Mouse (Mus musculus): ENCODE data around the gene Foxe1.

Foxe1 gene

GRCm38 (mm10) chr4:46343596-46344260, at the start of gene Foxe1:
Gene Foxe1 (plus strand): TSS chr4:46343609.
- DNase-seq (ENCODE audit: low spot score in 2 of 2): no peak

GRCm38 (mm10) chr4:46304071-46304470, 39.3 kb upstream of the Foxe1 start:
- no peak for DNase-seq (ENCODE audit: low spot score in 2 of 2)

DNA sequence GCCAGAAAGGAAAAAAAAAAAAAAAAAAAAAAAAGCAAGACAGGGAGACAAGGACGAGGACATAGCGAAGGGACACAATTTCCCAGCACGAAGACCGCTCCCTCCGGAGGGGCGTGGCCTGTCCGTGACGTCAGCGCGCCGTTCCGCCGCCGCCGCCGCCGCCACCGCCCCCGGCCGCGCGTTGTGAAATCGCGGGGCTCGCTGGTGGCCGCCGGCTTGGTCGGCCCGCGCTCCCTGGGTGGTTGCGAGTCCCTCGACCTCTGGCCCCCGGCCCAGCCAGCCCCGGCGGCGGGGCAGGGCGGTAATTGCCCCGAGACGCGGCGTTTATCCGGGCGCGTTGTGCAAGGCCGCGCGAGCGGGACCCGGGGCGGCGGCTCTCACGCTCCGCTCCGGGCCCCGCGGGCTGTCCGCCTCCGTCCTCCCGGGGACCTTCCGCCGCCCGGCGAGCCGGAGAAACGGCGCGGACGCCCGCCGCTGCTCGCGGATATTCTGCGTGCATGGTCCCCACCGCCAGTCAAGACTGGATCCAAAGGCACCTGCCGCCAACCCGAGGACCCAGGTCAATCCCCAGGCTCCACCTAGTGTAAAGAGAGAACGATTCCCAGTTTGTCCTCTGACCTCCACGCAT, 38.5 kb upstream of the Foxe1 start:
- DNase-seq (ENCODE audit: low spot score in 2 of 2): peak; percentile 38 to 76

GRCm38 (mm10) chr4:46305436-46305835, 38.0 kb upstream of the Foxe1 start:
- no peak for DNase-seq (ENCODE audit: low spot score in 2 of 2)

DNA sequence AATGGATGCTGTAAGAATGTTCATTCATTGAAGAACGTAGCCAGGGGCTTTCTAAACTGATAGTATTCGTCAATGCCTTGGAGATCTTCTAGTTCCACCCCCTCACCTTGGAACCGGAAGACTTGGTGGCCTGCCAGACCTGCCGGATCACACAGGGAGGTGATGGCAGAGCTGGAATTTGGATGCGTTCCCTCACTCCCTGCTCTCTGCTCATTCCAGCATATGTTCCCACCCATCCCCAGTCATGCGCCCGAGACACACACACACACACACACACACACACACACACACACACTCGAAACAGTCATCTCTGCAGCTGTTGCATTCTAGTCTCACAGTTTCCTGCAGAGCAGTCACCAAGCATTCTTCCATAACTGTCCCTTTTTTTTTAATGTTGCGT, 36.1 kb upstream of the Foxe1 start:
- peak; percentile 52 to 60 for DNase-seq (ENCODE audit: low spot score in 2 of 2)

DNA sequence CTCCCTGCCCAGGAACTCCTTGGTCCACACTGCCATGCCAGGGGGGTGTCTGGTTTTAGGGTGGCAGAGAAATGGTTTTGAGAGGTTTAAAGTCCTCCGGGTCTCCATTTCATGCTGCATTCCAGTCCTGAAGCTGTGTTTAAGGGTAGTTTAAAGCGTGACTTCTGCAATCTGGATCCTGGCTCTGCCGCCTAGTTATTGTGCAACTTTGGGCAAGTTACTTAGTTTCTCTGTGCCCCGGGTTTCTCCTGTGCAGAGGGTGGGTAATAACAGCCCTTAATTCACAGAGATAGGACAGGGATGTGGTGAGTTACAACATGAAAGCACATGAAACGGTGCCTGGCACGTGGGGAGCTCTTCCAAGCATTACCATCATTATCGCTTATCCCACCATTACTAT, 35.5 kb upstream of the Foxe1 start:
- no peak for DNase-seq (ENCODE audit: low spot score in 2 of 2)

DNA sequence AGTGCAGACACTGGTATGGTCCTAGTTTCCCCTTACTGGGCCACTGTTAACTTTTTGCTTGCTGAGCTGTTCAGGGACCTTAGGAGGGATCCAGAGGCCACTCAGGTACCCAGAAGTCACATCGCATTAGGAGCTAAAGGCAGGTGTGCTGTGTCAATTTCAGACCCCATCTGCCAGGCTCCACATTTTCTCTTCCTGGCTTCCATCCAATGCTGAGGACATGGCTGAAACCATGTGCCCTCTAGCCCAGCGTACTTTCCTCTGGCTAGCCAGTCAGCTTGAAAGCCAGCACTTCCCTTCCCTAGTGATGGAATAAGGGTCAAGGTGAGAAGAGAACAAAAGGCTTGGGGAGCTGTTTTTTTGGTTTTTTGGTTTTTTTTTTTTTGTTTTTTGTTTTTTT, 31.8 kb upstream of the Foxe1 start:
- DNase-seq (ENCODE audit: low spot score in 2 of 2): no peak

- no peak for DNase-seq (ENCODE audit: low spot score in 2 of 2)
Observed at GRCm38 (mm10) chr4:46321730-46322389, 21.5 kb upstream of the Foxe1 start.

GRCm38 (mm10) chr4:46322715-46323114, 20.7 kb upstream of the Foxe1 start:
- no peak for DNase-seq (ENCODE audit: low spot score in 2 of 2)

DNA sequence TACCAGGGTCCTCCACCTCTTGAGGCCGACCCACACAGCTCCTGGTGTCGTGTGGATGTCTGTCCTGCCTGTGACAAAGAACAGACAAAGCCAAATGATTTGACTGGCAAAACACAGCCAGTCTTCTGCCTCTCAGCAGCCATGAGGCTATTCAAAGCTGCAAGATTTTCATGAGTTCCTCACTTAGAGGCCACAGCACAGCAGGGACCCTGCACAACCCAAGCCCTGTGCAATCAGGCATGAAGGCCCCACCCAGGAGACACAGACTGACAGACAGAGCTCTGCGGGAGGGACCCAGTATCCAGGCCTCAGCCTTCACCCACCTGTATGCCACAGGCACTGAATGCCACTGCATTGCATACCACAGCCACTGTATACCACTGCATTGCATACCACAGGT, 14.5 kb upstream of the Foxe1 start:
- no peak for DNase-seq (ENCODE audit: low spot score in 2 of 2)

DNA sequence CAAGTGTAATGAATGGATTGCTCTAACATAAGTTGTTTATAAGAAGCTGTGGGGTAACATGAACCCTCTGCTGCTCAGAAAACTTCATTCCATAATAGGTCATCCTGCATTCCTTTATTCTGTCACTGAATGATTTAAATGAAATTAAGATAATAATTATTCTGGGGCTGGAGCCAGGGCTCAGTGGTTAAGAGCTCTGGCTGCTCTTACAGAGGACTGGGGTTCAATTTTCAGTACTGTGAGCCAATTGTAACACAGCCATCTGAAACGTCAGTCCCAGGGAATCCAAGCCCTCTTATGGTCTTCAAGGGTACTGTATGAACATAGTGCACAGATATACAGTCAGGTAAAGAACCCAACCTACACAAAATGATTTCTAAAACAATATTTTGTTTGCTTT, 7.6 kb upstream of the Foxe1 start:
- no peak for DNase-seq (ENCODE audit: low spot score in 2 of 2)

DNA sequence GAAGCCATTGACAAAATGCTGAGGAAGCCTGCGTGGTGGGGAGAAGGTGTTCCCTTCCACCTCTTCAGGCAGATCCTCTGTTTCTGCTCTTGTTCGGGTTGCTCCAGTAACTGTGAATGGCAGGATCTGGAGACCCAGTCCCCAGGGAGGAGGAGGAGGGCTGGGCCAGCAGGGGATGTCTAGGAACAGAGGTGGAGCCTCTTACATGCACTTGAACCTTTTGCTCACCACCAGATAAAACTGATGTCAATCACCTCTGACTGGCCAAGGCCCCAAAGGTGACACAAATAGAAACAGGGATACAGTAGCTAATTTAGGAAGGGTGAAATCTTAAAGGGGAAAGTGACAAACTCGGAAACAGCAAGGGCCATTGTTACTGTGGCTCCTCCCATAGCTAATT, 5.4 kb upstream of the Foxe1 start:
- DNase-seq (ENCODE audit: low spot score in 2 of 2): no peak

GRCm38 (mm10) chr4:46339026-46339425, 4.4 kb upstream of the Foxe1 start:
- no peak for DNase-seq (ENCODE audit: low spot score in 2 of 2)

DNA sequence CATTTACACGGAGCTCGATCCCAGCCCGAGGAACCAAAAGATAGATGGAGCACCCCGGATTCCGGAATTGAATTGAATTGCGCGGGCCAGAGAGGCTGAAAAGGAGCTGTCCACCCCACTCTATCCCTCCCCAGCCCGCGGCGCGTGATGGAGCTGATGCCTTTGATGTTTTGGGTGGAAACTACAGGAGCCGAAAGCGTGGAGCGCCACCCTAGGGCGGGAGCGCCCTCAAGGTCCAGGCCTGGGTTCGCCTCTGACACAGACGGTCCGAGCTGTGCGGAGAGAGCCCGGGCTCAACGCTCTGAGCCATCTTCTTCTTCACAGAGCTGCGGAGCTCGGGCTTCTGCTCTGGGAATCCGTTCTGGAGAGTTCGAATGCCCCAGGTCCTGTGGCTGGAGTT, 3.8 kb upstream of the Foxe1 start:
- DNase-seq (ENCODE audit: low spot score in 2 of 2): no peak

GRCm38 (mm10) chr4:46341831-46342680, 1.4 kb upstream of the Foxe1 start:
- DNase-seq (ENCODE audit: low spot score in 2 of 2): no peak

- no peak for DNase-seq (ENCODE audit: low spot score in 2 of 2)
Observed at GRCm38 (mm10) chr4:46342711-46343286, 610 bp upstream of the Foxe1 start.

DNA sequence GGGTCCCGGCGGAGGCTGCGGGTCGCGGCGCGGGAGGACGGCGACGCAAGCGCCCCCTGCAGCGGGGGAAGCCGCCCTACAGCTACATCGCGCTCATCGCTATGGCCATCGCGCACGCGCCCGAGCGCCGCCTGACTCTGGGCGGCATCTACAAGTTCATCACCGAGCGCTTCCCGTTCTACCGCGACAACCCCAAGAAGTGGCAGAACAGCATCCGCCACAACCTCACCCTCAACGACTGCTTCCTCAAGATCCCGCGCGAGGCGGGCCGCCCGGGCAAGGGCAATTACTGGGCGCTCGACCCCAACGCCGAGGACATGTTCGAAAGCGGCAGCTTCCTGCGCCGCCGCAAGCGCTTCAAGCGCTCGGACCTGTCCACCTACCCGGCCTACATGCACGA, 879 bp downstream of the Foxe1 start:
- DNase-seq (ENCODE audit: low spot score in 2 of 2): no peak

GRCm38 (mm10) chr4:46345056-46345772, 1.8 kb downstream of the Foxe1 start:
- DNase-seq (ENCODE audit: low spot score in 2 of 2): no peak

- no peak for DNase-seq (ENCODE audit: low spot score in 2 of 2)
Observed at GRCm38 (mm10) chr4:46345773-46346100, 2.3 kb downstream of the Foxe1 start.

DNA sequence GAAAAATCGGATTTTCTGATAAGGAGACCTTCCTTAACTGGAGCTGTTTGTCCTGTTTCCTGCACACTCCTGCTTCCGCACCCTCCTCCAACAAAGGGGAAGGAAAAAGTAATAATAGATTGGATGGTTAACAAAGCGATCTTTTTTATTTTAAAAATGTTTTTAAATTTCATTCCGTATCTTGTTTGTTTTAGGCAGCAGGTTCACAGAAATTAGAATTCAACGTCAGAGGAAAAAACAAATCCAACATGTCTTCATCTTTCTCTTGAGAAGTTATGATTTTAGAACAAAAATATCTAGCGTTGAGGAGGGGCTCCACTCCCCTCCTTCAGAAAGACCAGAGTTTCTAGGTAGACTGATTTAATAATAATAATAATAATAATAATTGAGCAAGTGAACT, 2.8 kb downstream of the Foxe1 start:
- no peak for DNase-seq (ENCODE audit: low spot score in 2 of 2)

DNA sequence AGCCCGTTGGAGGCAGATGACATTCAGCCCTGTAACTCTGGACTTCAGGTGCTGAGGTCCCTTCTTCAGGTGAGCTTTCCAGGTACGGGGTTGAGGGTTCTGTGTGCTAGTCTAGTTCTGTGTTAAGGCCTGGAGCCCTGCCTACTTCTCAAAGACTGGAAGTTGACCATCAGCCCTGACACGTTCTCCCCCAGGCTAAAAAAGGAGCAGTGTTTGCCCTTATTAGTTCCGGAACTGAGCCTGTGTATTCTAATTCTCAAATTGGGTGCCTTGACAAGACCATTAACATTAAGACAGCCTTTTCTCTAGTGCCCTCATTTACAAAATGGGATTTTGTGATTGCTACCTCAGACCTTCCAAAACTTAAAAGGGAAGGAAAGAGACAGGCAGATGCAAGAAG, 3.7 kb downstream of the Foxe1 start:
- DNase-seq (ENCODE audit: low spot score in 2 of 2): no peak

Data from frontal cortex, postnatal 14 days (tissue).